Mouse (Mus musculus) heart, adult 9 months (tissue): ENCODE data around the gene Olfr798.

ENCODE experiments used
- DNase-seq, 2 experiments: peaks; one replicate each; pipeline ENCODE4 v3.0.0; 2022; ENCODE audit warnings: low spot score in 2 of 2

The Olfr798 gene

GRCm38 (mm10) chr10:129627834-129628233 lies at the start of gene Olfr798:
Gene Olfr798, minus strand, starts transcription at chr10:129627934.
- DNase-seq, result no peak

GRCm38 (mm10) chr10:129673765-129674164 lies 46.0 kb upstream of the Olfr798 start, which contains the start of gene Olfr801:
Gene Olfr801, minus strand, starts transcription at chr10:129673865.
- DNase-seq, result no peak

- DNase-seq, result no peak
Observed at GRCm38 (mm10) chr10:129657394-129657793, 29.7 kb upstream of the Olfr798 start, which contains the start of gene Olfr800. Gene Olfr800, plus strand, starts transcription at chr10:129657694.

- DNase-seq, result no peak
Observed at GRCm38 (mm10) chr10:129651763-129652162, 24.0 kb upstream of the Olfr798 start.

GRCm38 (mm10) chr10:129637184-129637583 lies 9.4 kb upstream of the Olfr798 start, which contains the start of gene Olfr799:
Gene Olfr799, plus strand, starts transcription at chr10:129637484.
- DNase-seq, result no peak

GRCm38 (mm10) chr10:129623251-129623650 lies 4.5 kb downstream of the Olfr798 start:
- DNase-seq, result no peak

- no peak for DNase-seq
Observed at GRCm38 (mm10) chr10:129621724-129622123, 6.0 kb downstream of the Olfr798 start.

GRCm38 (mm10) chr10:129612470-129612869 lies 15.3 kb downstream of the Olfr798 start, which contains the start of gene Olfr796:
Gene Olfr796, minus strand, starts transcription at chr10:129612570.
- DNase-seq, result no peak

- DNase-seq, result no peak
Observed at GRCm38 (mm10) chr10:129577066-129577465, 50.7 kb downstream of the Olfr798 start.
